Mouse (Mus musculus): ENCODE data around the gene Kazald1. TPM values are rescaled to one million over a fixed set of nuclear protein-coding genes. Genes with fewer than 3 reads are reported as not detected.

Kazald1 gene
- polyA plus RNA-seq, 1 experiment from 2014 or later = 0.38 TPM

DNA sequence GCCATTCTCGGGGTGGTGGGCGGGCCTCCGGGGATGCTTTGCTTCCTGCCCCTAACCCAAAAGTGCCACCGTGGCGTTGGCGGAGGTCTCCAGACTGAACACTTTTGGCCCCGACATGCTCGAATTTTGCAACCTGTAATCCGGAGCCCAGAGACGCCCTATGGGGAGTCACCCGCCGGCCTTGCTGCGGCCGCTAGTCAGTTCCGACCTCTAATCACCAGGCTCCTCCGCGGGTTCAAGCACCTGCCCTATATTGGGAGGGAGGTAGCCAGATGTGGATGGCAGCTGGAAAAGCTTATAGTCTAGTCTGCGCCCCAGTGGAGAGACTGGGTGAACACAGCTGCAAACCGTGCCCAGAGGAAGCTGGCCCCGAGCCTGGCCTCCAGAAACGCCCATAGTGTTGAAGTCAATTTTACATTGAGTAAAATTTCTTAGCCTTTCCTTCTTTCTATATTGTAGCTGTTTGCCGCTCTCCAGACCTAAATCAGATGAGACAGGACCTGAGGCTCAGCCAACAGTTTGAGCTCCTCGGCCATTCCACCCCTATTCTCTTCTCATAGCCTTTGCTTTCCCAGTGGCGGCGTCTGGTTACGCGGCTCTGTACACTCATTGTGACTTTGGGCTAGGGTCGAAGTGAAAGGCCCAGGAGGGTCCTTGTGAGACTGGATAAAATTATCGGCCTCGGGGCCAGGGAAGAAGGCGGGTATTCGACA, 438 bp downstream of the Kazald1 start:
- ATAC-seq (peak; percentile 58), DNase-seq (peak; percentile 26)
- 1% methylated on average over 32 of the region's 32 CpGs for WGBS (ENCODE audit: insufficient replicate concordance)
- peak overlapping the region; percentile 91 for H3K4me2 ChIP-seq (ENCODE audit: low read depth, low read length)
- H3K4me1 ChIP-seq (ENCODE audit: insufficient read depth) = peaks cover 34% of the 10 kb centered on the region
- peak overlapping the region; percentile 77 for H3K9ac ChIP-seq (replicated peaks)
- peak overlapping the region; percentile 89 for H3K27ac ChIP-seq (ENCODE audit: low read depth)
- H3K27me3 ChIP-seq (ENCODE audit: insufficient read depth, low read length) = peaks cover 45% of the 10 kb centered on the region
- TF ChIP-seq CTCF (IDR thresholded peaks at IDR 0.05; ENCODE audit: low read depth) (0 out of 2 replicates have a peak, but pooled peaks have one; percentile 16), EP300 (IDR thresholded peaks at IDR 0.05; ENCODE audit: low read depth) (no peak)
- no peaks in the 10 kb centered on the region for H3K9me3 ChIP-seq (ENCODE audit: low read length)
- peak overlapping the region; percentile 58 for H3K4me3 ChIP-seq (ENCODE audit: low read depth, low read length)
- H3K36me3 ChIP-seq (replicated peaks; ENCODE audit: insufficient read depth, low read length) = no peaks in the 10 kb centered on the region

DNA sequence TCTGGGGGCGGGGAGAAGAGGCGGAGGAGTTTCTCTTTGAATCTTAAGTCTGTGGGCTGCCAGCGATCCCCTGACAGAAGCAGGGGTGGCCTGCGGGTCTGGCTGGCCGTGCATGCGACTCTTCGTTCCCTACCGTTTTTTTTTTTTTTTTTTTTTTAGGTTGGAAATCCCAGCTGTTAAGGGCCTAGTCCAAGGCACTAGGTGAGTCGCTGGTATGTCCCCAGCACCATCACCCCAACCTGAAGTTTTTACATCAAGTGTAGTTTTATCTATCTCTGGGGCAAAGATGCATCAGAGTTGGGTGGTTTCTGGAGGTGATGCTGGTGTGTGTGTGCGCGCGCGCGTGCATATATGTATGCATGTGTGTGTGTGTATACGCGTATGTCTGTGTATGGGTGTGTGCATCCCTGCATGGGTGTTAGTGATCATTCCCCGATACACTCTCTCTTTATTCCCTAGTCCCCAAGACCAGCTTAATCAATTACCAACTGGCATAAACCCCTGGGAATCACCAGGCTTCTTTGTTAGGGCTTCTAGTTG, 1.1 kb downstream of the Kazald1 start:
- ATAC-seq (no peak), DNase-seq (peak; percentile 20)
- 10% methylated on average over 17 of the region's 17 CpGs for WGBS (ENCODE audit: insufficient replicate concordance)
- peak overlapping the region; percentile 91 for H3K4me2 ChIP-seq (ENCODE audit: low read depth, low read length)
- peak overlapping the region; percentile 77 for H3K9ac ChIP-seq (replicated peaks)
- H3K9me3 ChIP-seq (ENCODE audit: low read length) = no peaks in the 10 kb centered on the region
- H3K27me3 ChIP-seq (ENCODE audit: insufficient read depth, low read length) = peaks cover 51% of the 10 kb centered on the region
- H3K27ac ChIP-seq (ENCODE audit: low read depth) = no peak overlapping the region
- TF ChIP-seq CTCF (IDR thresholded peaks at IDR 0.05; ENCODE audit: low read depth) (no peak), EP300 (IDR thresholded peaks at IDR 0.05; ENCODE audit: low read depth) (no peak)
- H3K4me1 ChIP-seq (ENCODE audit: insufficient read depth) = peaks cover 31% of the 10 kb centered on the region
- H3K4me3 ChIP-seq (ENCODE audit: low read depth, low read length) = peak overlapping the region; percentile 58
- H3K36me3 ChIP-seq (replicated peaks; ENCODE audit: insufficient read depth, low read length) = no peaks in the 10 kb centered on the region

DNA sequence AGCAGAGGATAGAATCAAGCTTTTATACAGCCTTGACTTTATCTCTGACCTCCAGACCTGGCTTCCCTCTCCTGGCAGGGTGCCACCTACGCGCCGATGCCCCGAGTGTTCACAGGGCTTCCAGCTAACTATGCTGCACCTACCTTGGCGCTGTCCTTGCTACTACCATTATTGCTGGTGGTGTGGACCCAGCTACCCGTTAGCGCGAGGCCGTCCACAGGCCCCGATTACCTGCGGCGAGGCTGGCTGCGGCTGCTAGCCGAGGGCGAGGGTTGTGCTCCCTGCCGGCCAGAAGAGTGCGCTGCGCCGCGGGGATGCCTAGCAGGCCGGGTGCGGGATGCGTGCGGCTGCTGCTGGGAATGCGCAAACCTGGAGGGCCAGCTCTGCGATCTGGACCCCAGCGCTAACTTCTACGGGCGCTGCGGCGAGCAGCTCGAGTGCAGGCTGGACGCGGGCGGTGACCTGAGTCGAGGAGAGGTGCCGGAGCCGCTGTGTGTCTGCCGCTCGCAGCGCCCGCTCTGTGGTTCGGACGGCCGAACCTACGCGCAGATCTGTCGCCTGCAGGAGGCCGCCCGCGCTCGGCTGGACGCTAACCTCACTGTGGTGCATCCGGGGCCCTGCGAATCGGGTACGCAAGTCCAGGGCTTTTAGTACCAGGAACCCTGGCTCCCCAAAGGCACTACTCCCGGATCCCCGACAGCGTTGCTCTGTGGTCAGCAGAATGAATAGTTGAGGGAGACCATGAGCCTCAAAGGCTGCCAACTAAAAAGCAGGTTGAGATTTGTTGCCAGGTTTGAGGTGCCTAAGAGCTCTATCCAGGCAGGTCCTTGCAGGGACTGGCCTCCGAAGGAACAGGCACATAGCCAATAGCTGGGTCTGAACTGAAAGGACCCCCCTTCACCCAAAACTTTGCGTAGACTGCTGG, 1.8 kb downstream of the Kazald1 start:
- Histone ChIP-seq H3K36me3 (replicated peaks; ENCODE audit: insufficient read depth, low read length) (no peaks in the 10 kb centered on the region), H3K4me3 (ENCODE audit: low read depth, low read length) (peak overlapping the region; percentile 58), H3K4me1 (ENCODE audit: insufficient read depth) (peaks cover 29% of the 10 kb centered on the region), H3K4me2 (ENCODE audit: low read depth, low read length) (peak overlapping the region; percentile 91), H3K27ac (ENCODE audit: low read depth) (no peak overlapping the region), H3K9ac (replicated peaks) (peak overlapping the region; percentile 35; the same call in 1 of the 2 replicates), H3K27me3 (ENCODE audit: insufficient read depth, low read length) (peaks cover 57% of the 10 kb centered on the region), H3K9me3 (ENCODE audit: low read length) (no peaks in the 10 kb centered on the region)
- ATAC-seq (peak; percentile 24; the same call in 1 of the 2 replicates), DNase-seq (peak; percentile 75)
- 1% methylated on average over 62 of the region's 62 CpGs for WGBS (ENCODE audit: insufficient replicate concordance)
- TF ChIP-seq EP300 (IDR thresholded peaks at IDR 0.05; ENCODE audit: low read depth) (no peak), CTCF (IDR thresholded peaks at IDR 0.05; ENCODE audit: low read depth) (peak; percentile 71)

DNA sequence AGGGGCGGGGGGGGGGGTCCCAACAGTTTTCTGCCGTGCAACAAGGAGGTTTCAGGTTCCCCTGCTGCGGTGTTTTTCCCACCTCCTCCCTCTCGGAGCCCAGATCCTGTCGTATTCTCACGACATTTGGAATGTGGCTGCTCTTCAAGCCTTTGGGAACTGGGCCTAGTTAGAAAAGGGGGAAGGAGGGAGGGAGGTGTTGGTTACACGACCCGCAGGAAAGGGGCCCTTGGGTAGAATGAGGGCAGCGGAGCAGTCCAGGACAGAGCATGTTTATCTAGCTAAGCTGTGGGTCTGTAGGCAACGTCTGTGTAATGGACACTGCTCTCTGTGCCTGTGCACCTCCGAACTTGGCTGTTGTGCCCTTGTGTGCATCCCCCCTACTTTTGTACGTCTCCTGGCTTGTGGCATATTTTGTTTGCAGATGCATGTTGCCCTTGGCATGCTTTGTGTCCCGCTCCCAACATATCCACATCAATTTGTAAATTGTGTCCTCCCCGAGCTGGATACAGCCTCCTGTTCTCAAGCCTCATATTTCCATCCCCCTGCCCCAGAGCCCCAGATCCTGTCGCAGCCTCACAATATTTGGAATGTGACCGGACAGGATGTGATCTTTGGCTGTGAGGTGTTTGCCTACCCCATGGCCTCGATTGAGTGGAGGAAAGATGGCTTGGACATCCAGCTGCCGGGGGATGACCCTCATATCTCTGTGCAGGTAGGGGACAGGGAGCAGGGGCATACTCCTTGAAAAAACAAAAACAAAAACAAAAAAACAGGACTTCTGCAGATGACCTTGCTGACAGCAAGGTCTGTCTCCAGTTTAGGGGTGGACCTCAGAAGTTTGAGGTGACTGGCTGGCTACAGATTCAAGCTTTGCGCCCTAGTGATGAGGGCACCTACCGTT, 3.0 kb downstream of the Kazald1 start:
- WGBS (ENCODE audit: insufficient replicate concordance) = 10% methylated on average over 20 of the region's 20 CpGs
- H3K4me3 ChIP-seq (ENCODE audit: low read depth, low read length) = no peak overlapping the region
- no peak for DNase-seq
- H3K9ac ChIP-seq (replicated peaks) = no peak overlapping the region
- no peak overlapping the region for H3K4me2 ChIP-seq (ENCODE audit: low read depth, low read length)
- no peak for ATAC-seq
- no peaks in the 10 kb centered on the region for H3K36me3 ChIP-seq (replicated peaks; ENCODE audit: insufficient read depth, low read length)
- no peaks in the 10 kb centered on the region for H3K9me3 ChIP-seq (ENCODE audit: low read length)
- no peak overlapping the region for H3K27ac ChIP-seq (ENCODE audit: low read depth)
- peaks cover 65% of the 10 kb centered on the region for H3K27me3 ChIP-seq (ENCODE audit: insufficient read depth, low read length)
- H3K4me1 ChIP-seq (ENCODE audit: insufficient read depth) = peaks cover 29% of the 10 kb centered on the region
- no peak for TF ChIP-seq EP300 (IDR thresholded peaks at IDR 0.05; ENCODE audit: low read depth)
- no peak for TF ChIP-seq CTCF (IDR thresholded peaks at IDR 0.05; ENCODE audit: low read depth)

DNA sequence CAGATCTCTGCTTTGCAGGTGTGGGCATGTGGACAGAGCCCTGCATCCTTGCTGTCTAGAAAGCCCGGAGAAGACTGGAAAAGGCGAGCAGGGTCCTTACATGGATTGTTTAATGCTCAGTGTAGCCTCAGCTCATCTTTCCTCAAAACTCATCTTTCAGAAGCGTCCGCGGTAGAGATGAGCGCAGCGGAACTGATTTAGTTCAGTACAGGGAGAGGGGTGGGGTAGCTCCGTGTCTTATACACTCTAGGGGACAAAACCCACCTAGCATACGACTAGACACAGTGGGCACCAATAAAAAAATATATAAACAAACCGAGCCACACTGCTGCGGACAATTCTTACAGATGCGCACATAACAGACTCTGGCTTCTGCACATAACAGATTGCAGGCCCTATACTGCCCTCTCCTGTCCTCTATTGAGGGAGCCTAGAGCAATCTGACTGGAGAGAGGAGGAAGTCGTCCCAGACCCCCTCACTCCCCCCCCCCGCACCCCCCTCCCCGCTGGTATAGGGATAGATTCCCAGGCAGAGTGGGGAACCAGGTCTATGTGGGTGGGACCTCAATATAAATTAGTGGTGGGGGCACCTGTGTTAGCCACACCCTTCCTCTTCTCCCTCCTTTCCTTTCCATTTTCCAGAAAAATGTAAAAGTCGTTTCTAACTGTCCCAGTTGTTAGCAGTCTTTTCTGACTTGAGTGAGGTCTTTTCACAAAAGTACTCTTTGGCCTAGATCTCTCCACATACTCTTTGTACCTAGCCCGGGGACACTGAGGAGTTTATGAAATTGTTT, 4.1 kb downstream of the Kazald1 start:
- Histone ChIP-seq H3K36me3 (replicated peaks; ENCODE audit: insufficient read depth, low read length) (no peaks in the 10 kb centered on the region), H3K27me3 (ENCODE audit: insufficient read depth, low read length) (peaks cover 70% of the 10 kb centered on the region), H3K4me3 (ENCODE audit: low read depth, low read length) (peak overlapping the region; percentile 5; the same call in 1 of the 2 replicates), H3K9me3 (ENCODE audit: low read length) (no peaks in the 10 kb centered on the region), H3K4me1 (ENCODE audit: insufficient read depth) (peaks cover 29% of the 10 kb centered on the region), H3K27ac (ENCODE audit: low read depth) (no peak overlapping the region), H3K9ac (replicated peaks) (no peak overlapping the region), H3K4me2 (ENCODE audit: low read depth, low read length) (peak overlapping the region; percentile 53)
- no peak for ATAC-seq
- no peak for DNase-seq
- TF ChIP-seq CTCF (IDR thresholded peaks at IDR 0.05; ENCODE audit: low read depth) (peak; percentile 57), EP300 (IDR thresholded peaks at IDR 0.05; ENCODE audit: low read depth) (no peak)
- WGBS (ENCODE audit: insufficient replicate concordance) = 8% methylated on average over 17 of the region's 17 CpGs
